Mouse (Mus musculus) kidney, adult 2 months (tissue): Measurements from ENCODE around the gene Taf1b.

Experiments used
- CTCF ChIP-seq: fragments of 200-500 bp; conservative IDR thresholded peaks from 2 replicates; pipeline ENCODE4 v1.5.1; 2011; ENCODE audit warnings: low read depth, mild to moderate bottlenecking, control low read depth, low read length, moderate library complexity, mixed read lengths; ENCODE audit not compliant: insufficient read depth, insufficient read length
- POLR2A ChIP-seq: fragments of 200-500 bp; IDR thresholded peaks from one replicate; pipeline ENCODE4 v1.6.1; 2011; ENCODE audit warnings: low read depth, low read length, control low read depth

DNA sequence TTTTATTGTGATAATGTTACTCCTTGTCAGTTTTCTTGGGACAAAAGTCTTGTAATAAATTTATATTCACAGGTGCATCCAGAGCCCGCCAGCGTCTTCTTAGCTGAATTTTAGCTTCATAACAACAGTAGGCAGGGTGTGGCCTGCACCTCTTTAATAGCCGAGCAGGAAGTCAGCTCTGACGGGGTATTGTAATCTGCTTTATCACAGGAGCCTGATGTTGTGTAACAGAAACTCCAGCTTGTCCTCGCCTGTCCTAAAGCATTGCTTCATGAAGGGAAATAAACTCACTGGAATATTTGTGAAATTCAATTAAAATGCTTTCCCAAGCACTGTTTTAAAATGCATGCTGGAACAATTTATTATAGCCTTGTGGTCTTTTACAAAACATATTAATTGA, 38.2 kb downstream of the Taf1b start:
- TF ChIP-seq CTCF, result no peak
- no peak for TF ChIP-seq POLR2A
